Mouse (Mus musculus) hindbrain, postnatal 0 days (tissue): ENCODE measurements around the gene Smim10l2a. TPM values are rescaled to one million over a fixed set of nuclear protein-coding genes. Genes with fewer than 3 reads are reported as not detected.
A peak's percentile ranks its signal among the peaks of the same experiment; 100 is the strongest.

Experiments used
- ATAC-seq: fragments of 200-750 bp; cut with Nextera tagmentation; 2 replicates; pipeline ENCODE4 v1.8.0; 2017; ENCODE audit warnings: mild to moderate bottlenecking, moderate TSS enrichment, moderate library complexity
- DNase-seq: peaks from one replicate; pipeline ENCODE4 v3.0.0-alpha.2; 2015; ENCODE audit warnings: low spot score
- H3K27ac ChIP-seq: fragments of 300-500 bp; sonication (generic); 2 replicates; pipeline ENCODE4 v1.5.1; 2014; ENCODE audit warnings: mild to moderate bottlenecking
- H3K27me3 ChIP-seq: fragments of 300-500 bp; sonication (generic); 2 replicates; pipeline ENCODE4 v1.6.1; 2014; ENCODE audit warnings: low read length, mixed read lengths; ENCODE audit not compliant: insufficient read depth
- H3K36me3 ChIP-seq: fragments of 300-500 bp; sonication (generic); 2 replicates; pipeline ENCODE4 v1.6.1; 2014; ENCODE audit warnings: low read length, mixed read lengths; ENCODE audit not compliant: insufficient read depth
- H3K4me1 ChIP-seq: fragments of 300-500 bp; sonication (generic); 2 replicates; pipeline ENCODE4 v1.6.1; 2014; ENCODE audit warnings: antibody characterized with exemption, low read length, mixed read lengths; ENCODE audit not compliant: insufficient read depth
- H3K4me2 ChIP-seq: fragments of 300-500 bp; sonication (generic); 2 replicates; pipeline ENCODE4 v1.6.1; 2014; ENCODE audit warnings: low read depth, mild to moderate bottlenecking, low read length, moderate library complexity, mixed read lengths
- H3K4me3 ChIP-seq: fragments of 300-500 bp; sonication (generic); 2 replicates; pipeline ENCODE4 v1.5.1; 2014; ENCODE audit warnings: low read length
- H3K9ac ChIP-seq: fragments of 300-500 bp; sonication (generic); replicated peaks from 2 replicates; pipeline ENCODE4 v1.6.1; 2014; ENCODE audit warnings: mild to moderate bottlenecking, low read length, moderate library complexity, mixed read lengths
- H3K9me3 ChIP-seq: fragments of 300-500 bp; sonication (generic); 2 replicates; pipeline ENCODE4 v1.6.1; 2016; ENCODE audit warnings: low read length, mixed read lengths
- CTCF ChIP-seq: IDR thresholded peaks from 2 replicates; pipeline ENCODE4 v1.5.1; 2016; ENCODE audit warnings: antibody characterized with exemption, control low read depth, low read depth
- WGBS: fragments of 180-500 bp; shearing (Covaris S2); extraction: QIAGEN DNeasy Blood & Tissue Kit; methylation state at CpG from one replicate; pipeline ENCODE4 v1.1.7; 2014; 5-methylcytosine and 5-hydroxymethylcytosine counted together
- polyA plus RNA-seq: library from polyadenylated mRNA; unstranded; fragments of >200 nt; fragmentation: Nextera tagmentation; extraction: Ambion mirVana; gene quantifications from 2 replicates; pipeline ENCODE4 v1.2.1, GENCODE M21; 2015
- total RNA-seq: library from RNA; depleted of rRNA; stranded (reverse); fragments of >200 nt; gene quantifications from 2 replicates; pipeline ENCODE4 v1.2.3, GENCODE M21; 2014; rRNA removed

Gene Smim10l2a
- total and polyA plus RNA-seq, 2 experiments from 2014 or later, result 55.9 to 68.7 TPM

- 76% methylated on average over 2 of the region's 2 CpGs for WGBS
- TF ChIP-seq CTCF, result no peak
- peak; percentile 24 for DNase-seq
These were observed 9.8 kb downstream of the Smim10l2a start for GRCm38 (mm10) chrX:56384142-56384541.

GRCm38 (mm10) chrX:56404646-56405045 is 30.3 kb downstream of the Smim10l2a start:
- no peak overlapping the region for H3K4me3 ChIP-seq
- H3K27me3 ChIP-seq, result no peaks in the 10 kb centered on the region
- WGBS, result 36% methylated on average over 2 of the region's 2 CpGs
- H3K4me1 ChIP-seq, result no peaks in the 10 kb centered on the region
- no peaks in the 10 kb centered on the region for H3K36me3 ChIP-seq
- H3K4me2 ChIP-seq, result no peak overlapping the region
- ATAC-seq (no peak), DNase-seq (no peak)
- H3K27ac ChIP-seq, result no peak overlapping the region
- TF ChIP-seq CTCF, result no peak
- no peak overlapping the region for H3K9ac ChIP-seq
- H3K9me3 ChIP-seq, result no peaks in the 10 kb centered on the region

More at GRCm38 (mm10) chrX:56384142-56384541, 9.8 kb downstream of the Smim10l2a start:
- H3K4me3 ChIP-seq, result no peak overlapping the region
- H3K27ac ChIP-seq, result no peak overlapping the region
- H3K9ac ChIP-seq, result no peak overlapping the region
- no peaks in the 10 kb centered on the region for H3K9me3 ChIP-seq
- H3K4me1 ChIP-seq, result no peaks in the 10 kb centered on the region
- ATAC-seq, result no peak
- no peaks in the 10 kb centered on the region for H3K36me3 ChIP-seq
- H3K27me3 ChIP-seq, result no peaks in the 10 kb centered on the region
- H3K4me2 ChIP-seq, result no peak overlapping the region

GRCm38 (mm10) chrX:56405482-56405881 is 31.1 kb downstream of the Smim10l2a start:
- 59% methylated on average over 1 of the region's 1 CpGs for WGBS

GRCm38 (mm10) chrX:56406128-56406527 is 31.7 kb downstream of the Smim10l2a start:
- no peak overlapping the region for H3K27ac ChIP-seq
- DNase-seq, result no peak
- no peaks in the 10 kb centered on the region for H3K36me3 ChIP-seq
- H3K9ac ChIP-seq, result no peak overlapping the region
- 72% methylated on average over 5 of the region's 5 CpGs for WGBS
- no peaks in the 10 kb centered on the region for H3K4me1 ChIP-seq
- no peak overlapping the region for H3K4me2 ChIP-seq
- no peak for TF ChIP-seq CTCF
- H3K4me3 ChIP-seq, result no peak overlapping the region
- ATAC-seq, result no peak
- H3K27me3 ChIP-seq, result no peaks in the 10 kb centered on the region
- H3K9me3 ChIP-seq, result no peaks in the 10 kb centered on the region

More at GRCm38 (mm10) chrX:56405482-56405881, 31.1 kb downstream of the Smim10l2a start:
- H3K36me3 ChIP-seq, result no peaks in the 10 kb centered on the region
- no peak for TF ChIP-seq CTCF
- no peaks in the 10 kb centered on the region for H3K4me1 ChIP-seq
- no peak overlapping the region for H3K27ac ChIP-seq
- no peak overlapping the region for H3K4me2 ChIP-seq
- no peaks in the 10 kb centered on the region for H3K27me3 ChIP-seq
- H3K9me3 ChIP-seq, result no peaks in the 10 kb centered on the region
- DNase-seq (no peak), ATAC-seq (no peak)
- H3K9ac ChIP-seq, result no peak overlapping the region
- no peak overlapping the region for H3K4me3 ChIP-seq

- Histone ChIP-seq H3K4me1 (no peaks in the 10 kb centered on the region), H3K27ac (no peak overlapping the region), H3K9ac (no peak overlapping the region), H3K36me3 (no peaks in the 10 kb centered on the region), H3K27me3 (no peaks in the 10 kb centered on the region), H3K9me3 (no peaks in the 10 kb centered on the region), H3K4me3 (no peak overlapping the region), H3K4me2 (no peak overlapping the region)
- no peak for TF ChIP-seq CTCF
- DNase-seq (no peak), ATAC-seq (no peak)
- 68% methylated on average over 3 of the region's 3 CpGs for WGBS
These were observed 41.9 kb downstream of the Smim10l2a start for GRCm38 (mm10) chrX:56416277-56416676.

- H3K9ac ChIP-seq, result no peak overlapping the region
- no peak for ATAC-seq
- H3K9me3 ChIP-seq, result no peaks in the 10 kb centered on the region
- no peak overlapping the region for H3K4me2 ChIP-seq
- H3K36me3 ChIP-seq, result no peaks in the 10 kb centered on the region
- H3K4me1 ChIP-seq, result no peaks in the 10 kb centered on the region
- 66% methylated on average over 4 of the region's 4 CpGs for WGBS
- no peak overlapping the region for H3K27ac ChIP-seq
- TF ChIP-seq CTCF, result no peak
- no peak for DNase-seq
- no peak overlapping the region for H3K4me3 ChIP-seq
- no peaks in the 10 kb centered on the region for H3K27me3 ChIP-seq
These were observed 43.2 kb downstream of the Smim10l2a start for GRCm38 (mm10) chrX:56417541-56417940.

Other genes starting within 250 kb of the Smim10l2a start
- gene 3830403N18Rik, start 238.0 kb upstream of the Smim10l2a start, total RNA-seq, result not detected in 2 replicates
- 0.43 and 0.82 TPM in 2 replicates for gene 3830403N18Rik, start 238.0 kb upstream of the Smim10l2a start, polyA plus RNA-seq
- not detected in 2 replicates for gene Gm773, start 161.7 kb upstream of the Smim10l2a start, total RNA-seq
- not detected in 2 replicates for gene Gm773, start 161.7 kb upstream of the Smim10l2a start, polyA plus RNA-seq
- gene Zfp449, start 28.2 kb upstream of the Smim10l2a start, total RNA-seq, result 4.4 and 5.5 TPM in 2 replicates
- 2.8 and 3.1 TPM in 2 replicates for gene Zfp449, start 28.2 kb upstream of the Smim10l2a start, polyA plus RNA-seq
- gene Gm2174, start 73.4 kb downstream of the Smim10l2a start, total RNA-seq, result not detected in 2 replicates
- 2.8 TPM in 1 of 2 replicates, not detected in the other for gene Gm2174, start 73.4 kb downstream of the Smim10l2a start, polyA plus RNA-seq
- gene Ints6l, start 80.3 kb downstream of the Smim10l2a start, total RNA-seq, result 20.4 and 22.7 TPM in 2 replicates
- 13.2 and 15.9 TPM in 2 replicates for gene Ints6l, start 80.3 kb downstream of the Smim10l2a start, polyA plus RNA-seq
- gene Gm10477, start 150.2 kb downstream of the Smim10l2a start, total RNA-seq, result not detected in 2 replicates
- gene Gm10477, start 150.2 kb downstream of the Smim10l2a start, polyA plus RNA-seq, result not detected in 2 replicates
- not detected in 2 replicates for gene Gm648, start 175.0 kb downstream of the Smim10l2a start, total RNA-seq
- not detected in 2 replicates for gene Gm648, start 175.0 kb downstream of the Smim10l2a start, polyA plus RNA-seq
- 61.9 and 67.7 TPM in 2 replicates for gene Mmgt1, start 223.5 kb downstream of the Smim10l2a start, total RNA-seq
- gene Mmgt1, start 223.5 kb downstream of the Smim10l2a start, polyA plus RNA-seq, result 38.6 and 39.5 TPM in 2 replicates
- 78.7 and 84.0 TPM in 2 replicates for gene Slc9a6, start 235.2 kb downstream of the Smim10l2a start, total RNA-seq
- 53.3 and 59.2 TPM in 2 replicates for gene Slc9a6, start 235.2 kb downstream of the Smim10l2a start, polyA plus RNA-seq